Mouse (Mus musculus) embryo, embryonic 10.5 days (tissue): ENCODE data around the gene Barx1.
A peak's percentile ranks its signal among the peaks of the same experiment; 100 is the strongest.

ENCODE experiments used
- DNase-seq: peaks from one replicate; pipeline ENCODE4 v3.0.0-alpha.2; 2015; ENCODE audit warnings: low spot score

Gene Barx1

GRCm38 (mm10) chr13:48660221-48660734, 2.5 kb upstream of the Barx1 start:
- DNase-seq = no peak

DNA sequence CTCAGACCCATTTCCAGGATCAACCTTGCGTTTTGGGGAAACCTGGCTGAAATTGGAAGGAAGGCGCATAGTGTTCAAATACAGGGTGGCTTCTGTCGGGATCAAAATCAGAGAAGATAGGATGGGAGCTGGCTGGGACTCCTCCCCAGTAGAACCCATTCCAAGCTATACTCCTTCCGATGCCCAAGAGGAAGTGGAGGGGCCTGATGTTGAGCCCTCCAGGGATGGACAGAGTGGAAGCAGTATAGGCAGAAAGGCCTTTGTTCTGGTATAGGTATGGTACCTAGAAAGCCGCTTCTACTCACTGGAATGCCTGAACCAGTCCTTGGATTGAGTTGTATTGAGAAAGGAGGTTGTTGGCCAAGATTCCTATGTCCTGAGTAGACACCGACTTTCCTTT, 2.1 kb upstream of the Barx1 start:
- DNase-seq = no peak

- no peak for DNase-seq
These were observed 1.2 kb upstream of the Barx1 start for GRCm38 (mm10) chr13:48661561-48661960.

- peak; percentile 53 for DNase-seq
These were observed 601 bp downstream of the Barx1 start for GRCm38 (mm10) chr13:48663211-48663987.

GRCm38 (mm10) chr13:48663988-48664339, 1.2 kb downstream of the Barx1 start:
- DNase-seq = peak; percentile 48

GRCm38 (mm10) chr13:48664916-48665655, 2.3 kb downstream of the Barx1 start:
- DNase-seq = peak; percentile 46

DNA sequence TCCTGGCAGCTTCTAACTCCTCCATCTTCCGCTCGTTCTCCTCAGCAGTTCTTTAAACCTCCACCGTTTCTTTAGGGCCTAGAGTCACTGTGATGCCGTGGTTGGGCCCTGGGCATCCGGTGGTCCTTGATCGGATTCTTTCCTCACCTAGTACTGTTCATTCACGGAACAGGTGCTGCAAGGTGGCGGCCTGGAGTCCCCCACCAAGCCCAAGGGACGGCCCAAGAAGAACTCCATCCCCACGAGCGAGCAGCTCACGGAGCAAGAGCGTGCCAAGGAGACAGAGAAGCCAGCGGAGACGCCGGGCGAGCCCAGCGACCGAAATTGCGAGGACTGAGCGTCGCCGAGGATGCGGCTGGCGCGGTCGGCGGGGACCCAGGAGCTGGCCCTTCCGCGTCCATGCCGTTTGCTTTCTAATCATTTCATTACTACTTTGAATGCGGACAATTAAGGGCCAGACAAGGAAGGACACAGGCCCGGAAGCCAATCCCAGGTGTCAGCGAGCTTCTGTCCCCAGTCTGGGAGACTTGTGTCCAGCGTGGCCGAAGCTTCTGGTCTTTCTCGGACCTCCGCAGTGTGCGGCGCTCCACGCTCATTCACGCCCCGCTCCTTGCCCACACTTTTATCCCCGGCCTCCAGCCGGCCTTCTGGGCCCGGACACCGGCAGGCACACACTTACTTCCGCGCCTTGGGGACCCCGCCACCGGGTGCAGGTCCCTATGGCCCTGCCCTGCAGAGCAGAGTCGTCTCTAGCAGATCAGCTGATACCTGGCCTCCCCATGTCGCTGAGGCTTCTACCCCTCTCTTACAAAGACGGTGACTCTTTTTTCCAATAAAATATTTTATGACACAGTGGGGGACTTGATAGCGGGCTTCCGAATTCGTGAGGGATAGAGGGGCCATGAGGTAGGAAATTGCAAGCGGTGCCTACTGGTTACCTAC, 3.1 kb downstream of the Barx1 start:
- peak; percentile 46 for DNase-seq

- DNase-seq = peak; percentile 44
These were observed 4.7 kb downstream of the Barx1 start for GRCm38 (mm10) chr13:48667461-48667860.

DNA sequence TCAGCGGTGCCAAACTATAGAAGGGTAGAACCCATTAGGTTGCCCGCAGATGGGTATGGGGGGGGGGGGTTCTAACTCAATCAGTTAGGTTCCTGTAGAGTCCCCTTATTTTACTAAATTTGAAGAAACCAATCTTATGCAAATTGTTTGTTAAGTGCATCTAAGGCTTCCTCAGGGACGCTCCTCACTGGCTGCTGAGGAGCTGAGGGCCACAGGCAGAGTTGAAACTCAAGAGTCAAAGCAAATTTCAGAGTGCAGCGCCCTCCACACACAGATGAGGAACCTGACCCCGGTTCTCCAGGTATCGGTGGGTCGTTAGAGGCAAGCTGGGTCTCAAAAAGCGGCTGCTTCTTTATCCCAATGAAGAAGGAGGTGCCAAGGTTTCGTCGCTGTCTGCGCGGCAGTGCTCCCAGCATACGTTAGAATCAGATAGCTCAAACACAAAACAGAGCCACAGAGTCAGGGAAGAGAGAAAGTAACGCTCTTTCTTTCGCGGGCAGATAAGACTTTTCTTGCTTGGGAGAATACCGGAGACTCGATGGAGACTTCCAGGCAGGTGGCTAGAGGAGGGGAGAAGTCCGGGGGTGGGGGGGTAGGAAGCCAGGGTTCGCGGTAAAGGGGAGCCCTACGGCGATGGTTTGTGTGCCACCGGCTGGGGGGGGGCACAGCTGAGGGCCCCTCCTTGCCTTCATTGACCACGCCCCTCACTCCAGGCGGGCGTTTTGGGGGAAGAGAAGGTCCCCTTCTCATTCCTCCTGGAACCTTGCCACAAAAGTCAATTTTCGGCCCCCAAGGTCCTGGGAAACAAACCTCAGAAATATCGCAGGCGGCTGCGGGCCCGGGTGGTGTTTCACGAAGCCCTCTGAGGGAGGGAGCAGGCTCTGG, 5.5 kb downstream of the Barx1 start:
- DNase-seq = peak; percentile 51

DNA sequence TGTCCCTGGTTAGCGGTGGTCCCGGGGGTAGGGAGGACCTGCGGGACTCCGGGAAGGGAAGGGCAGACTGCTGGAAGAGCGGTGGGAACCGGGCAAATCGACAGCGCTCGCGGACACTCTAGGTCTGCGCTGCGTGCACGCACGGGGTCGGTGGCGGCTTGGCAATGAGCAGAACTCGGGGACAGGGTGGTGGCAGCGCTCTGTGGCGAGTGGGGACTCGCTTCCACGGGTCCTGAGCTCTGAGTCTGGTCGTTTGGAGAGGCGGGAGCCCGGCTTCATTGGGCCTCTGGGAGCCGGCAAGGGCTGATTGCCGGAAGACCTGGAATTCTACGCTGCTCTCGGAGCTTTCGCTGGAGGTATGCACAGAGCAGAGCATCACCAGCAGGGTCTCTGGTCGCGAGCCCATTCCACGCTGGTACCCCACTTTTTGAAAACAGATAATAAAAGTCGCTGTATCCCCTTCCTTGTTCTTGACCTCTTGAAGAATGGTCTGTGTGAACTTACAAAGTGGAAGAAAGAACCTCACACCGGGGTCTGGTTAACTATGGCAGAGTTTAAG, 6.3 kb downstream of the Barx1 start:
- DNase-seq = peak; percentile 56

- DNase-seq = peak; percentile 38
These were observed 9.6 kb downstream of the Barx1 start for GRCm38 (mm10) chr13:48672312-48672840.

GRCm38 (mm10) chr13:48674609-48675008, 11.8 kb downstream of the Barx1 start:
- no peak for DNase-seq

DNA sequence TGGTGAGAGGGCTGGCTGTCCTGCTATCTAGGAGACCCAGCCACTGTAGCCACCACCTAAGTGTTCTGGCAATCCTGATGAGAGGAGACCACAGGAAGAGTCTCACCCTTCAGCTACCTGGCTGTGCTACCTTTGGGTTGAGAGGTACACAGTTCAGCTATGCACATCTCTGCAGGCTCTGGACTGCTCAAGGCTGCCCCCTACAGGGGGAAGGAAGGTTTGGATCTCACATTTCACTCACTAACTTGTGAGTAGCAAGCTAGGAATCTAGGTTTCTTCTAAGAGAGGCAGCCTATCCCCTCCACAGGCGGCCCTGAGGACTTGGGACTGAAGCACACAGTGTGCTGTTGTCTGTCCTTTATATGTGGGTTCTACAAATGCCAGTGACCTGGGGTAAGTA, 16.6 kb downstream of the Barx1 start:
- peak; percentile 52 for DNase-seq

- no peak for DNase-seq
These were observed 23.9 kb downstream of the Barx1 start for GRCm38 (mm10) chr13:48686666-48687065.

DNA sequence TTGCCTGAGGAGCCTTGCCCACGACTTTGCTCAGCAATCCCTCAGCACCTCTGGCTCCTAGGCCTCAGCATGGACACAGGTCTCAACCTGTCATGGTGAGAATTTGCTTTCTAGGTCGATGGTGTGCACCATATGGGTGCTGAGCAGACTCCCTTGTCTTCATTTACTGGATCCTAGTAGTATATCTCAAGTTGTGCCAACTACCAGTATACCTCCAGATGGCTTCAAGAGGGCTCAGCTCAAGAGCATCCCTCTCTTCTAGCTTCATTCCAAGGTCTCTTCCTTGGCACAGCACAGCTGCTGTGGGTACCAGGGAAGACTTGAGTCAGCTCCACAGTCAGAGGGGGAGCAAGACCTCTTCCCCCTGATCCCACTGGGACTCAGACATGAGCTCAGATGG, 29.2 kb downstream of the Barx1 start:
- no peak for DNase-seq

DNA sequence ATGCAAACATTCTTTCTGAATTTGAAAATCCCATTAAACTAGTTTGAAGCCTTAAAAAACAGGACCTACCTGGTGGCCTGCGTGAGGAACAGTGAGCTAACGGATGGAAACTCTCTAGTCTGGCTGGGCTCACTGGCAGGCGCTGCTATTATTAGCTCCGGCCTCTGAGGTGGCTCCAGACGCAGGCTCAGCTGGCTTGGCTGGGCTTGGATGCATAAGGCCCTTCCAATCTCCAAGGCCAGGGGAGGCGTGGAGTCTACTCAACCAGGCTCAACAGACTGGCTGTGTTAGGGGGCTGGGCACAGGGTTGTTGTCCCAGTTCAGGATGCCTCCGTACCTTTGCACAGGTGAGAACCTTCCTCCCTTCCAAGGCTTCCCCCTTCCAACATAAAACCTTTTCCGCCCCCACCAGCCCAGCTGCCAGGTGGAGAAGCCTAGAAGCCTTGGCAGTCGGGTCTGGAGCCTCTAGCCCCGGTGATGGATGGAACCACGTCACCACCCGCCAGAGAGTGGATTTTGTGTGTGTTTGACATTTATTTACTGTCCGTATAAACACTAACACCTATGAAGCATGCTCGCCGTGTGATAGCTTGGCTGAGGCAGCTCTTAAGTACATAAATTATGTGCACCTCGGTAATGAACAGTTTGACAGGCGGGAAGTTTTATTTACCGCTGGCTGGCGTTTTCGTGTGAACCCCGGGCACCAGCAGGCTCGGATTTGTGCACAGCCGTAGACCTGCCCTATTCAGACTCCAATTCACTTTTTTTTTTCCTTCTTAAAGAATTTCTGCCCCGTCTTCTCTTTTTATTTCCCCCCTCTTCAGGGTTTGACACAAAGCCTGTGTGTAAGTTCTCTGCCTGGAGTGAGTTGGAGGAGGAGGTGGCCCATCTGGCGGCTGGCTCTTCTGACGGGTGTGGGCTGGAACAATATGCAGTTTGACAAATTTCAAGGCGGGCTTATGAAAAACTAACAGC, 31.6 kb downstream of the Barx1 start:
- DNase-seq = no peak

GRCm38 (mm10) chr13:48706385-48706951, 43.7 kb downstream of the Barx1 start:
- DNase-seq = peak; percentile 71

DNA sequence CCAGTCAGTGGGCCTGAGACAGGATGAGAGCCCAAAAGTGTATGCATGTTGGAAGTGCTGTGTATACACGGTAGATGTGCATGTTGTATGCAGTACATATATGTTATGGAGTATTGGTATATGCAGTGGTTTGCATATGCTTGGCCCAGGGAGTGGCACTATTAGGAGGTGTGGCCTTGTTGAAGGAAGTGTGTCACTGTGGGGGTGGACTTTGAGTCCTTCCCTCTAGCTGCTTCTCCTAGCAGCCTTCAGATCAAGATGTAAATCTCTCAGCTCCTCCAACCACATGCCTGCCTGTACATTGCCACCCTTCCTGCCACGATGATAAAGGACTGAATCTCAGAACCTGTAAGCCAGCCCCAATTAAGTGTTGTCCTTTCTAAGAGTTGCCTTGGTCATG, 49.9 kb downstream of the Barx1 start:
- no peak for DNase-seq

DNA sequence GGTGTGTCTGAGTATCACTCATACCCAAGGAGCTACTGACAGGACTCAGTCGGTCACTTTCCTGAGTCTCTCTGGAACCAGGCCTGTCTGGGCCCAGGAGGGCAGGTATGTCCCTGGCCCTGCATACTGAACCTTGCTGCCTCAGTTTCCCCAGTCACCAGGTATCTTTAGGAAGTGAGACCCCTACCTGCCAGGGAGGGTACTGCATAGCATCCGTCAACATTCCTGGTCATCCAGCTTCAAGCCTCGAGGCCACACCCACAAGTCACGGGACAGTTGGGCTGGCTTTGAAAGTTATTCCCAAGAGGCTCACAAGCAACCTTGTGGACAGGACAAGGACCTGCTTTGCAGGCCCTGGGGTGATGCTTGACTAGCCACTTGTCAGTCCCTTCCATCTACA, 53.3 kb downstream of the Barx1 start:
- no peak for DNase-seq
